Mouse (Mus musculus) limb, embryonic 12.5 days (tissue): Measurements from ENCODE around the gene Zcchc7. TPM values are rescaled to one million over a fixed set of nuclear protein-coding genes. Genes with fewer than 3 reads are reported as not detected.

ENCODE experiments used
- ATAC-seq: fragments of 200-750 bp; cut with Nextera tagmentation; 2 replicates; pipeline ENCODE4 v1.8.0; 2017; ENCODE audit warnings: low read depth, moderate TSS enrichment; ENCODE audit not compliant: insufficient number of reproducible peaks, insufficient read depth, low FRiP score, low TSS enrichment
- H3K27ac ChIP-seq: fragments of 300-500 bp; sonication (generic); 2 replicates; pipeline ENCODE4 v1.5.1; 2016; ENCODE audit warnings: mild to moderate bottlenecking, moderate library complexity
- H3K27me3 ChIP-seq: fragments of 300-500 bp; sonication (generic); 2 replicates; pipeline ENCODE4 v1.6.1; 2016; ENCODE audit warnings: mild to moderate bottlenecking, moderate library complexity
- H3K36me3 ChIP-seq: fragments of 300-500 bp; sonication (generic); 2 replicates; pipeline ENCODE4 v1.6.1; 2016; ENCODE audit warnings: mild to moderate bottlenecking, moderate library complexity
- H3K4me1 ChIP-seq: fragments of 300-500 bp; sonication (generic); replicated peaks from 2 replicates; pipeline ENCODE4 v1.6.1; 2016
- H3K4me2 ChIP-seq: fragments of 300-500 bp; sonication (generic); 2 replicates; pipeline ENCODE4 v1.6.1; 2016; ENCODE audit warnings: mild to moderate bottlenecking, moderate library complexity
- H3K4me3 ChIP-seq: fragments of 300-500 bp; sonication (generic); replicated peaks from 2 replicates; pipeline ENCODE4 v1.5.1; 2016; ENCODE audit warnings: mild to moderate bottlenecking
- H3K9ac ChIP-seq: fragments of 300-500 bp; sonication (generic); replicated peaks from 2 replicates; pipeline ENCODE4 v1.6.1; 2016; ENCODE audit warnings: mild to moderate bottlenecking, moderate library complexity
- H3K9me3 ChIP-seq: fragments of 300-500 bp; sonication (generic); 2 replicates; pipeline ENCODE4 v1.6.1; 2016; ENCODE audit warnings: mild to moderate bottlenecking, moderate library complexity
- WGBS: fragments of 180-500 bp; shearing (Covaris S2); methylation state at CpG from one replicate; pipeline ENCODE4 v1.1.7; 2016; 5-methylcytosine and 5-hydroxymethylcytosine counted together
- polyA plus RNA-seq: library from polyadenylated mRNA; unstranded; fragments of >200 nt; fragmentation: Nextera tagmentation; extraction: Ambion mirVana; gene quantifications from 2 replicates; pipeline ENCODE4 v1.2.1, GENCODE M21; 2016

Gene Zcchc7
- polyA plus RNA-seq, 1 experiment from 2014 or later: 29.0 TPM

- Histone ChIP-seq H3K27me3 (no peaks in the 10 kb centered on the region), H3K4me2 (no peak overlapping the region), H3K4me1 (no peaks in the 10 kb centered on the region), H3K36me3 (no peaks in the 10 kb centered on the region), H3K27ac (no peak overlapping the region), H3K4me3 (no peak overlapping the region), H3K9ac (no peak overlapping the region), H3K9me3 (no peaks in the 10 kb centered on the region)
- WGBS: 43% methylated on average over 6 of the region's 6 CpGs
- ATAC-seq: no peak
These were observed 96.2 kb downstream of the Zcchc7 start for GRCm38 (mm10) chr4:44851835-44852251.

GRCm38 (mm10) chr4:44871591-44871990 is 115.9 kb downstream of the Zcchc7 start:
- Histone ChIP-seq H3K36me3 (no peaks in the 10 kb centered on the region), H3K9me3 (no peaks in the 10 kb centered on the region), H3K27me3 (no peaks in the 10 kb centered on the region), H3K4me3 (no peak overlapping the region), H3K27ac (no peak overlapping the region), H3K4me2 (no peak overlapping the region), H3K4me1 (no peaks in the 10 kb centered on the region), H3K9ac (no peak overlapping the region)
- ATAC-seq: no peak

GRCm38 (mm10) chr4:44872048-44872447 is 116.4 kb downstream of the Zcchc7 start:
- Histone ChIP-seq H3K27ac (no peak overlapping the region), H3K4me2 (no peak overlapping the region), H3K9ac (no peak overlapping the region), H3K27me3 (no peaks in the 10 kb centered on the region), H3K9me3 (no peaks in the 10 kb centered on the region), H3K4me1 (no peaks in the 10 kb centered on the region), H3K4me3 (no peak overlapping the region), H3K36me3 (no peaks in the 10 kb centered on the region)
- 95% methylated on average over 1 of the region's 1 CpGs for WGBS
- ATAC-seq: no peak

- no peak for ATAC-seq
- Histone ChIP-seq H3K4me2 (no peak overlapping the region), H3K9ac (no peak overlapping the region), H3K9me3 (no peaks in the 10 kb centered on the region), H3K27me3 (no peaks in the 10 kb centered on the region), H3K4me1 (no peaks in the 10 kb centered on the region), H3K27ac (no peak overlapping the region), H3K36me3 (no peaks in the 10 kb centered on the region), H3K4me3 (no peak overlapping the region)
- WGBS: 60% methylated on average over 7 of the region's 7 CpGs
These were observed 124.5 kb downstream of the Zcchc7 start for GRCm38 (mm10) chr4:44880065-44880623.

GRCm38 (mm10) chr4:44886143-44886542 is 130.5 kb downstream of the Zcchc7 start:
- no peak overlapping the region for H3K9ac ChIP-seq
- WGBS: 85% methylated on average over 6 of the region's 6 CpGs
- no peak for ATAC-seq
- no peaks in the 10 kb centered on the region for H3K4me1 ChIP-seq
- H3K27me3 ChIP-seq: no peaks in the 10 kb centered on the region
- no peaks in the 10 kb centered on the region for H3K36me3 ChIP-seq
- no peak overlapping the region for H3K27ac ChIP-seq
- no peak overlapping the region for H3K4me2 ChIP-seq
- H3K9me3 ChIP-seq: no peaks in the 10 kb centered on the region
- H3K4me3 ChIP-seq: no peak overlapping the region

GRCm38 (mm10) chr4:44891344-44891743 is 135.7 kb downstream of the Zcchc7 start:
- no peak for ATAC-seq
- Histone ChIP-seq H3K9ac (no peak overlapping the region), H3K4me2 (no peak overlapping the region), H3K27me3 (no peaks in the 10 kb centered on the region), H3K4me3 (no peak overlapping the region), H3K9me3 (no peaks in the 10 kb centered on the region), H3K36me3 (peaks cover 12% of the 10 kb centered on the region), H3K27ac (no peak overlapping the region), H3K4me1 (no peaks in the 10 kb centered on the region)
- 77% methylated on average over 6 of the region's 6 CpGs for WGBS

- no peak overlapping the region for H3K9ac ChIP-seq
- no peaks in the 10 kb centered on the region for H3K9me3 ChIP-seq
- no peak overlapping the region for H3K4me3 ChIP-seq
- H3K4me2 ChIP-seq: no peak overlapping the region
- peaks cover 14% of the 10 kb centered on the region for H3K4me1 ChIP-seq
- no peak for ATAC-seq
- WGBS: 52% methylated on average over 11 of the region's 11 CpGs
- no peak overlapping the region for H3K27ac ChIP-seq
- H3K27me3 ChIP-seq: no peaks in the 10 kb centered on the region
- H3K36me3 ChIP-seq: no peaks in the 10 kb centered on the region
These were observed 150.1 kb downstream of the Zcchc7 start for GRCm38 (mm10) chr4:44905651-44906271.

GRCm38 (mm10) chr4:44906399-44906798 is 150.7 kb downstream of the Zcchc7 start:
- no peak overlapping the region for H3K27ac ChIP-seq
- ATAC-seq: no peak
- no peak overlapping the region for H3K9ac ChIP-seq
- H3K27me3 ChIP-seq: no peaks in the 10 kb centered on the region
- no peaks in the 10 kb centered on the region for H3K9me3 ChIP-seq
- WGBS: 49% methylated on average over 4 of the region's 4 CpGs
- no peaks in the 10 kb centered on the region for H3K36me3 ChIP-seq
- H3K4me2 ChIP-seq: no peak overlapping the region
- H3K4me1 ChIP-seq: peaks cover 14% of the 10 kb centered on the region
- no peak overlapping the region for H3K4me3 ChIP-seq

GRCm38 (mm10) chr4:44910065-44910464 is 154.4 kb downstream of the Zcchc7 start:
- Histone ChIP-seq H3K9ac (no peak overlapping the region), H3K27me3 (no peaks in the 10 kb centered on the region), H3K4me3 (no peak overlapping the region), H3K9me3 (no peaks in the 10 kb centered on the region), H3K4me1 (peaks cover 14% of the 10 kb centered on the region), H3K36me3 (no peaks in the 10 kb centered on the region), H3K4me2 (no peak overlapping the region), H3K27ac (no peak overlapping the region)
- ATAC-seq: no peak
- WGBS: 72% methylated on average over 2 of the region's 2 CpGs

GRCm38 (mm10) chr4:44910857-44911256 is 155.2 kb downstream of the Zcchc7 start:
- Histone ChIP-seq H3K36me3 (no peaks in the 10 kb centered on the region), H3K9ac (no peak overlapping the region), H3K27ac (no peak overlapping the region), H3K4me3 (no peak overlapping the region), H3K9me3 (no peaks in the 10 kb centered on the region), H3K4me2 (no peak overlapping the region), H3K4me1 (peaks cover 9% of the 10 kb centered on the region), H3K27me3 (no peaks in the 10 kb centered on the region)
- ATAC-seq: no peak
- 89% methylated on average over 2 of the region's 2 CpGs for WGBS

- no peak overlapping the region for H3K27ac ChIP-seq
- no peak overlapping the region for H3K4me2 ChIP-seq
- H3K4me1 ChIP-seq: no peaks in the 10 kb centered on the region
- no peak overlapping the region for H3K4me3 ChIP-seq
- H3K36me3 ChIP-seq: 0 out of 2 replicates have a peak, but pooled peaks cover 3% of the 10 kb centered on the region
- H3K9ac ChIP-seq: no peak overlapping the region
- H3K9me3 ChIP-seq: no peaks in the 10 kb centered on the region
- no peak for ATAC-seq
- no peaks in the 10 kb centered on the region for H3K27me3 ChIP-seq
- WGBS: 77% methylated on average over 5 of the region's 5 CpGs
These were observed 161.7 kb downstream of the Zcchc7 start for GRCm38 (mm10) chr4:44917312-44917848.

- ATAC-seq: no peak
- H3K27me3 ChIP-seq: no peaks in the 10 kb centered on the region
- no peaks in the 10 kb centered on the region for H3K4me1 ChIP-seq
- H3K36me3 ChIP-seq: 0 out of 2 replicates have a peak, but pooled peaks cover 3% of the 10 kb centered on the region
- no peak overlapping the region for H3K4me3 ChIP-seq
- H3K27ac ChIP-seq: no peak overlapping the region
- H3K4me2 ChIP-seq: no peak overlapping the region
- H3K9ac ChIP-seq: no peak overlapping the region
- WGBS: 78% methylated on average over 3 of the region's 3 CpGs
- no peaks in the 10 kb centered on the region for H3K9me3 ChIP-seq
These were observed 162.2 kb downstream of the Zcchc7 start for GRCm38 (mm10) chr4:44917907-44918306.
